Mouse (Mus musculus): ENCODE measurements around the gene Anapc11.
"Not testable (repeated sequence)": the region's sequence is repeated elsewhere in the genome, so short reads cannot be mapped to it uniquely, and the experiment has no call there.

Gene Anapc11

DNA sequence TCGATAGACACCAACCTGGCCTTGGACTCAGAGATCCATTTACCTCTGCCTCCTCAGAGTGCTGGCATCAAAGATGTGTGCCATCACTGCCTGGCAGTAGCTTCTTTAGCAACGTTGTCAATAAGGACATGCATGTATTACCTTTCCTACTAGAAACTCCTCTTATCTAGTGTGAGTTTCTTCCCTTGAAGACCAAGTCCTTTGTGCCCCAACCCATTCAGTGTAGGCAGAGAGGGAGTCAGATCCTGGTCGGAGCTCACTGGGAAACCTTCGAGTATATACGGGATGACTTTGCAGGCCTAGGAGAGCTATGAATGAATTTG is 24.0 kb upstream of the Anapc11 start:
- in situ Hi-C loops (cut with MboI; ENCODE audit: low sequenced_read_pairs) = no loop called here

DNA sequence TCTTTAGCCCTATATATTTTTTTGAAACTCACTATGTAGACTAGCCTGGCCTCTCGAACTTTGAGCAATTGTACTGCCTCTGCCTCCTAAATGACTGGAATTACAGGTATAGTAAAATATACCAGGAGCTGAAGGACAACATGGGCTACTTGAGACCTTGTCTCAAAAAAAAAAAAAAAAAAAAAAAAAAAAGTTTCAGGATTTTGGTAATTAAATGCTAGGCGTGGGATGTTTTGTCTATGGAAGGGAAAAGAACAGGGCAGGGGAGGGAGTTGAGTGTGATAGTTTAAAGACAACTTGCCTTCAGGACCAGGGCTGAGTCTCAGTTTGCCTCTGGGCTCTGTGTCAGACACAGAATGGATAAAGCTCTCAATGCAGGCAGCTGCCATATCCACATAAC is 23.2 kb upstream of the Anapc11 start:
- in situ Hi-C loops (cut with MboI; ENCODE audit: low sequenced_read_pairs) = no loop called here

DNA sequence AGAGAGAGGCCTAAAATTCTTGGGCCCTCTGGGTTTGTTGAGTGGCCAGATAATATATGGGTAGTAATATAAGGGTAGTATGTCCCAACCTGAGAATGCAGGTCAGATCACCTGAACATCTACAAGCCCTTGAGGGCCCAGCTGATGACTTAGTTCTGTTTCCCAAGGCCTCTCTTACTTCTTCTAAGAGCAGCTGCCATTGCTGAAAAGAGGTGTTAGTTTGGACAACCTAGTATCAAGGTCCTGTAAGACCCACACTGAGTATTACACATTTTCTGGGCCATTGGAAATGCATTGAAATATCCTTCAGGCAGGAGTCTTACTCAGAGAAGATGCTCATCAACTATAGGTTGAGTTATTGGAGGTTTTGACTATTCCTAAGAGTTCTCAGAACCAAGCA is 22.3 kb upstream of the Anapc11 start:
- in situ Hi-C loops (cut with MboI; ENCODE audit: low sequenced_read_pairs) = no loop called here

DNA sequence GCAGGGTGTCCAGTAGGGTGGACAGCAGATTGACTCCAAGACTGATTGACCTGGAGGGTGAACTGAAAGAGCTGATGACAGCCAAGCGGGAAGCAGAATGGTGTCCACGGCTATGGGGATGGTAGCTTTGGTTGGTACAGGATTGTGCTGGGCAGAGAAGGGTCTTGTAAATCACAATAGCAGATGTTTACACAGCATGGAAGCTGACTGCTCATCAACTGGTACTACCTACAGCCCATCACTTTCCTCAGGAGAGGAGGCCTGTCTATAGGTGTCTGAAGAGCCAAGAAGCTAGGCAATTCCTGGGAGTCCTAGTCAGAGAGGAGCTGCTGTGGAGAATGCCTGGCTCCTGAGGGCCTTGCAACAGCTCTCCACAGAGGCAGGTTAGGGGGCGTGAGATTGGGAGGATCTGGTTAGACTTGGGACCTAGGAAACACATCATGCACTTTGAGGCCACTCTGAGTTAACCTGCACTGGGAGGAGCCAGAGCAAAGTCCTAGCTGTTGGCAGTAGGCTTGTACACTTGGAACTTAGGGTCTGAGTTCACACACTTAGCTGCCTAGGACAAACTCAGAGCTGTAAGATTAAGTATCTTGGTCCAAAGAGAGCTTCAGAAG is 21.7 kb upstream of the Anapc11 start:
- in situ Hi-C loops (cut with MboI; ENCODE audit: low sequenced_read_pairs) = no loop called here

DNA sequence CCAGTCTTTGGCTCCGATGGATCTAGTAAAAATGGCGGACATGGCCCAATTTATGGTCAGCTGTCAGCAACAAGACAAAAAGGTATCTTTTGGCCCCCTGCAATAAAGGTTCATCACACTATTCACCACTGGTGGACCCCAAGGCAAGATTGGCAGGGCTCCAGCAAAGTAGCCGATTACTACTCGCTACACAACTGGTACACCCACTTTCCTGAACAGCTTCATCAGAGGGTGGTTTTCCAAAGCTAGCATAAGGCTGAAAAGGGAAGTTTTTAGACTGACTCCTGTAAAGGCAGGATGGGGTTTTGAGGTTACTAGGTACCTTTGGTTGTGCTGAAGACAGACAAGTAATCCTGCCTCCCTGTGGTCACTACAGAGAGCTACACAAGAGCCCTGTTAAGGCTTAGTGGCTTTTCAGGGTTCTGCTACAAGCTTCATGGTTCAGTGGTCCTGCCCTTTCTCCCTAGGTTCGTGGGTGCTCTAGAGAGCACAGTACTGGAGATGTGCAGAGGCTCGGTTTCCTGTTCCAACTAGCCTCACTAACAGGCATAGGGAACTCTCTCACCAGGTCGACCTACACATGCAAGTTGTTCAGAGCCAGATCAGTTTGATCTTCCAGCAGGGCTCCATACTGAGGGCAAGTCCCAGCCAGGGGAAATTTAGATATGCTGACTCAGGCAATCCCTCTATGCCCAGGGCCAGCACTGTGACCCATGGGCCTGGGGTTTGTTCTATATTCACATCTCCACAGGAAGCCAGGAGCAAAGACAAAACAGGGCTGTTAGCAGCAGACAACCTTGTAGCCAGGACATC is 20.8 kb upstream of the Anapc11 start:
- in situ Hi-C loops (cut with MboI; ENCODE audit: low sequenced_read_pairs) = no loop called here

DNA sequence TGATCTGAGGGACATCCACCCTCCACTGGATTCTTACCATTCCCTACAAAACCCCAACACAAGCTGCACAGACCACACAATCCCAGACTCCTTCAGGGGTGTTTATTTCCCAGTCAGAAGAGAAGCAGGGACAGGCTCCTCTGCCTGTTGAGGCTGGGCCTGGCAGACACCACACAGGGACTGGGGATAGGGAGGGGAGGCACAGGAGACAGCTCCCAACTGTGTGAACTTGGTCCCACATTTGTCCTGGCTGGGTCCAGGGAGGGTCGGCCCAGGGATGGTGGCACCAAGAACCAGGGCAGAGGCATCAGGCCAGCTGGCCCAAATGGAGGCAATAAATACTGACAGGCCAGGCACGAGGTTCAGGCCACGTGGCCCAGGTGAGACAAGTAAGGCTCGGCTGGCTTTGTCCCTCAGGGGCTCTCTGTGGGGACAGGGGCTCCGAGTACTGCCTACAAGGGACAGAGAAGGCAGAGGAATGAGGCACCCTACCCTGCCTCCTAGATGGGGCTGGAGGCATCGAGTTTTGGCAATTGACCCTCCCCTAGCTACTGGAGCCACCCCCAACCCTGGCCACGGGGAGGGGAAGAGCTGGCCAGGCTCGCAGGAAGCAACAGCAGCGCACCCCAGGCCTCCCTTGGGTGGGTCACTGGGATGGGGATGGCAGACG is 20.1 kb upstream of the Anapc11 start:
- in situ Hi-C loops (cut with MboI; ENCODE audit: low sequenced_read_pairs) = no loop called here

DNA sequence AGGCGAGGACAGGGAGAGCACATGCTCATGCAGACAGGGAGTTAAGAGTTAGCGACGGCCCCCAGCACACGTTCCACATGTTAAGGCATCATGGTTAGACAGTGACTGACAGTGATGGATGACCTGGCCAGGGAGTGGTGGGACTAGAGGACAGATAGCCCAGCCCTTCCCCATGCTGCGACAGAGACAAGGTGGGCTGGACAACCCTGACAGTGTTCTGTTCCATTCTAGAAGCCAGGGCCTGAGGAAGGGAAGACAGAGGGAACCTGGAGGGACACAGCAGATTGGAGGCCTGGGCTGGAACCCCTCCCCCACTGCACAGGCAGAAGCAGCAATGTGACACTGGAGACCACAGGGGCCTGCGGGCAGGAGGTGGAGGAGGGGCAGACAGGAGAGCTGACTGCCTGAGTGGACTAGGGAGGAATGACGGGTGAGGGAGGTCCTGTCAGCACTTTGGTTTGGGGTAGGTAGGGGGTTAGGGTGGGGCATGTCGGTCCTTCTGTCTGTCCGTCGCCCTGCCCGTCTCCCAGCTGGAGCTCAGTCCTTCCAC is 19.5 kb upstream of the Anapc11 start:
- in situ Hi-C loops (cut with MboI; ENCODE audit: low sequenced_read_pairs) = no loop called here

DNA sequence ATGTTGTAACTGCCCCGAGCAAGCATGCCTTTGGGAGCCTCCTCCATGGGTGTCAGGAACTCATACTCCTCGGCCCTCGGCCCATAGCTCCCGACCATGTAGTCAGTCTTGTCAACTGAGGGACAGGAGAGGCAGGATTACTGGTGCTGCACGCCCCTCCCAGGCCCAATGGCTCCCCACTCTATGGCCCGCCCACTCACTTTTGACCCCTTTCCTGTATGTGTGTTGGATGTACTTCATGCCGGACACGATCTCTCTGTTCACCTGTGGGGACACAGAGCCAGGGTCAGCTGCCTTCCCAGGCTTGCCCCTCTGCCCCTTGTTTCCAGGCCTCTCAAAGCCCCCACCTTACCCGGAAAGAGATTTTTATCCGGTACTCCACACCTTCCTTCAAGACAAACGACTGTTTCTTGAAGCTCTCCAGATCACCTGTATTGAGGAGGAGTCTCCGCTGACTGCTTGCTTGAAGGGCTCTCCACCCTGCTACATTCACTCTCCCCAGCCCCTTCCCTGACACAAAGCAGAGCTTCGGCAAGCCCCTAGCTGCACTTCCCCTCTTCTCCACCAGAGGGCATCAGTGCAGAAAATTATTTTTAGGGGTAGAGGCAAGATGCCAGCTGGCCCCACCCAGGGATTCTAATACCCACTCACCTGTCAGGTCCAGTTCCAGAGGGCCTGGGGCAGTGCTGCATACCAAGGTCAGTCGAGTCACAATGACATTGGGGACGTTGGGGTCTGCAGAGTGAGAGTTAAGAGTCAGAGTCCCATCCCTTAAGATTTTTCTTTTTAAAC is 18.7 kb upstream of the Anapc11 start:
- in situ Hi-C loops (cut with MboI; ENCODE audit: low sequenced_read_pairs) = no loop called here

DNA sequence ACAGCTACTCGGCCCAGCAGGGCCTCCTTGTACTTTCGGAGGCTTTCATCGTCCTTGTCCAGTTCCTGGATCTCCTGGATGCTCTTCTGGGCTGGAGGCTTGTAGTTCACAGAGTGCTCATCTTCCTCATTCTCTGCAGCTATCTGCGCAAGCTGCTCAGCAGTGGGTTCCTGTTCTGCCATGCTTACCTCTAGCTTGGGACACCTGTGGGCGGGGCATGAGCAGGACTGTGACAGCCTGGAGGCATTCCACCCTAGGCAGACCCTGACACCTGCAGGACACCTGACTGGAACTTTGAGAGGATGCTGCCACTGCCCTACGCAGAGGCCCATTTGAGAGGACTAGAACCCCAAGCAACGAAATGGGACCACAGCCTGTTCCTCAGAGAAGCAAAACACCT is 18.0 kb upstream of the Anapc11 start:
- in situ Hi-C loops (cut with MboI; ENCODE audit: low sequenced_read_pairs) = no loop called here

DNA sequence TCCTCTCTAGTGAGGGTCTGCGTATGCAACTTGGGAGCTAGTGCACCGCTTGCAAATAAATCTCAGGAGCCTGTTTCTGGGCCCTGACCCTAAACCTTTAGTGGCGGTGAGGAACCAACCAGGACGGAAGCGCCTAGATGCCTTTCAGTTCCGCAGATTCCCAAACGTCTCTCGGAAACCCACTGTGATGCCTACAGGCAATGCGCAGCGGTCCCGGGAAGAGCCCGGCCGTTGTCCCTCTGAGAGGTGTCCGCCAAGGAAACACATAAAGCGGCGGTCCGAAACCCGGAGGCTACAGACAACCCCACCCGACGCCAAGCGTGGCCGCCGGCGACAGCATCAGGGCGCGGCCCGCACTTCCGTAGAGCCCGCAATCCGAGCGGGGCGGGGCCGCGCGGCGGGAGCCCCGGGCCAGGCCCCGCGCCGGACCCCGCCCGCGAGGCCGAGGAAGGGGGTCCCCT is 17.3 kb upstream of the Anapc11 start:
- in situ Hi-C loops (cut with MboI; ENCODE audit: low sequenced_read_pairs) = no loop called here

DNA sequence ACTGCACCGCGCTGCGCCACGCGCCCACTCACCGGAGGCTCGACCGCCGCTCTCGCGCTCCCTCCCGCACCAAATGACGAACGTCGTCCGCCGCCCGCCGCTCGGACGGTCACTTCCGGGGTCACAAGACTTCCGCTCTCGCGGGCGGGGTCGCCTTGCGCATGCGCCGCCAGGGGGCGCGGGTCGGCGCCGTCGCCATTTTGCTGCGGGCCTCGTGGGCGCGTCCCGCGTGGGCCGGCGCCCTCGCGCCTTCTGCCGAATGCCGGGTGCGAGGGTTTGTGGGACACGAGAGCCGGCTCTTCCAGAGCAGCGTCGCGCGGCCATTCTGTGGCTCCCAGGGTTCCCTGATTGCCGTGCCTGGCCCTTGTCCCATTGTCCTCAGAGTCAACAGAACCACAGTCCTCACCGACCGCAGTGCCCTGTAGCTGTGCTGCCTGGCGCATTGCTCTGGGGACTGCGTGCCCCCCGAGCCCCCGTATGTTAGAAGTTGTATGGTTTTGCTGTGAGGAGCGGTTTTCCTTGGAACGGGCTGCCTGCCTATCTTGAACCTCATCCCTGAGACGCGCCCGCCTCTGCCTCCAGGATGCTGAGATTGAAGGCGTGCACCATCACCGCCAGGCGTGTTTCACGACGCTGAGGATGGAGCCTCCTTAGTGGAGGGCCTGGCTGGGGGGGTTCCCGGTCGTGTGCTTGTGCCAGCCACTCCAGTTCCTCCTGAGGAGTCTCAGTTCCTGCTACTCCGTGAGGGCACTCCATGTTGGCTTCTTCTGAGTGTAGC is 16.5 kb upstream of the Anapc11 start, which contains the start of gene Arhgdia:
Gene Arhgdia (minus strand): TSS at position 135 of the 778 bp plus-strand sequence.
- in situ Hi-C loops (cut with MboI; ENCODE audit: low sequenced_read_pairs) = no loop called here

DNA sequence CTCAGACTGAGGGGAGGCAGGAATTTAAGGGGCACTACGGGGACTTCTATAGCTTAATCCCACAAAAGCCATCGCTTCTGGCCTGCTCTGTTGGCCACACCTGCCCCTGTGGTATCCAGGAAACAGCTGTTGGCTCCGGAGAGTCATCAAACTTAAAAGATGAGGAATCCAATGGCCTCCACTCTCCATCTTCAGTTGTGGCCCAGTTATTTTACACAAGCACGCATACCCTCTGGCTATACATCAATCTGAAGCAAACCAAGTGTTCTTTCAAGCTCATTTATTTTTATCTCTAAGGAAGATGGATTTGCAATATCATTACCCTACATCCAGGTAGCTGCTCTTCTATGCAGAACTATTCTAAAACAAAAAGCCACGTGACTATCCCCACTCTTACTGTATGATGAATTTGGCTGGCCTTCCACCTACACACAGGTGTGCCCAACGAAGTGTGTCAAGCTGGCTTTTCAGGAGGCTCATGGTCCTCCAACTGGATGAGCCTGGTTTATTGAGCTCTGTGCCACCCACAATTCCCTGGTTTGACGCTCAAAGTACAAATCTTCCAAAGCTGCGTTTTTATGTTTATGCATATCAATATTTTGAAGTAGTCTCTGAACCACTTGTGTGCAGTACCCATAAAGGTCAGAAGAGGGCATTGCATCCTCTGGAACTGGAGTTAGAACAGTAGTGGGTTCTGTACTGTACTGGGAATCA is 15.8 kb upstream of the Anapc11 start:
- in situ Hi-C loops (cut with MboI; ENCODE audit: low sequenced_read_pairs) = no loop called here

DNA sequence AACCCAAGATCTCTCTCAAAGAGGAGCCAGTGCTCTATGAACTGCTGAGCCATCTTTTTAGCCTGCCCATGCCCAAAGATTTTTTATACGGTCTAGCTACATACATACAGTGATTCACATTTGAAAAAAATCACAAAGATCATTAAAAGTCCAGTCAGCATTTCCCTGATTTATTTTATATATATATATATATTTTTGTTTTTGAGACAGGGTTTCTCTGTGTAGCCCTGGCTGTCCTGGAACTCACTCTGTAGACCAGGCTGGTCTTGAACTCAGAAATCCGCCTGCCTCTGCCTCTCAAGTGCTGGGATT is 15.3 kb upstream of the Anapc11 start:
- in situ Hi-C loops (cut with MboI; ENCODE audit: low sequenced_read_pairs) = not testable (repeated sequence)

DNA sequence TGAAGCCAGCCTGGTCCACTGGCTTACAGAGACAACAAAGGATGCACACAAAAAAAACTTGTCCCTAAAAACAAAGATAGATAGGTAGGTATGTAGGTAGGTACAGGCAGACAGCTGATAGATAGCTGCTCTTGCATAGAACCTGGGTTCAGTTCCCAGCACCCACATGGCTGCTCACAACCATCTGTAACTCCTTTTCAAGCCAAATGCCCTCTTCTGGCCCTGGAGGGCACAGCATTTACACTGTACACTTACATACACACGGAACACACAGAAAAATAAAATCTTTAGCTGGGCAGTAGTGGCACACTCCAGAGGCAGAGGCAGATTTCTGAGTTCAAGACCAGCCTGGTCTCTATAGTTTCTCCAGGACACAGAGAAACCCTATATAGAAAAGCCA is 14.3 kb upstream of the Anapc11 start:
- in situ Hi-C loops (cut with MboI; ENCODE audit: low sequenced_read_pairs) = no loop called here

DNA sequence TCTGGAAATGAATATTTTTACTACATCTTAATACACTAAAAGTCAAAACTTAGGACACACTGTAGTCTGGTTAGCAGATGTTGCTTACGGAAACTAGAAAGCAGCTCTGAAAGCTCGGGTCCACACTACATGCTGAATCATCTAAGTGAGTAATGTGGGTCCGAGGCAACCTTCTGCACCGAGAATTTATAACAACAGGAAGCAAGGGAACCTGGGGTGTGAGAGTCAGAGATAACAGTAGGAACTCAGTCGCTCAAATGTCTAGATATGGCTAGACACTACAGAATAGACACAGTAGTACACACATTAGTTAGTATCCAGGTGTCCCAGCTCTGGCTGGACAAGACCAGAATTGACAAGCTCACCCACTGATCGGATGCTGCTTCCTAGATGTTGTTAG is 9.7 kb upstream of the Anapc11 start:
- in situ Hi-C loops (cut with MboI; ENCODE audit: low sequenced_read_pairs) = no loop called here

DNA sequence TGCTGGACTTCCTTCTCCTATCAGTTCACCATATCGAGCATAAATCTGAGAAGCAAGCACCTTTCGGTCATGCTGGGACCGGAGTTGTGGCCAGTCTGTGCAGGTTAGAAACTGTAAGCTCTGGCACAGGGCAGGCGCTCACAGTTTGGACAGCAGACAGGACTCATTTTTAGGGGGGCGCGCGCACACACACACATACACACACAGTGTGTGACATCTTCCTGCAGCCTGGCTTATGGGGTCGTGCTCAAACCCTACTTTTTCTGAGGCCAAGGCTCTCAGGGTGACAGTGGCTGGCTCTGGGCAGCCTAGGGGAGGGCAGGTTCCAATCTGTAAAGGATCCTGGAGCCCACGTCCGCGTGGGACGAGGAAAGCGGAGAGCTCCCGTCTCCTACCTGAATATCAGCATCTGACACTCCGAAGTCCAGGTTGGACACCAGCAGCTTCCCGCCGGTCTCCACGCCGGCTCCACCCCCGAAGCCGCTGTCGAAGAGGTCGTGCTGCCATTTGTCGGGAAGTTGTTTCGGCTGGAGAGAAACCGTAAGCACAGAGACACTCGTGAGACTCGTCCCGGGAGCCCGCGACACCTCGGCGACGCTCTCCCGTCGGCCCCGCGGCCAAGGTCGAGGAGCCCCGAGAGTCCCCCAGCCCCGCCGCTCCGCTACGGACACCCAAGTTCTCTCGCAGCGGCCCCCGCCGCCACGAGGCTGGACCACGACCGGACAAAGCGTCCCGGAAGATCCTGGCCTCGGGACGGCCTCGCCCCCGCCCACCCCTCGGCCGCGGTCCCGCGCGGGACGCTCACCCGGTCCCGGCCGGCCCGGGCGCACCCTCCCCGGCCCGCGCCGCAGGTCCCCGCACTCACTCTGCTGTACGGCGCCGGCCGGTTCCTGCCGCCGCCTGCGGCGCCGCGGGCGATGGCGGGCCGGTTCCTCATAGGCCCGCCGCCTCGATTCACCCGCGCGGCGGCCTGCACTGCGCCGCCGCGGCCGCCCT is 683 bp upstream of the Anapc11 start:
- in situ Hi-C loops (cut with MboI; ENCODE audit: low sequenced_read_pairs) = no loop called here

DNA sequence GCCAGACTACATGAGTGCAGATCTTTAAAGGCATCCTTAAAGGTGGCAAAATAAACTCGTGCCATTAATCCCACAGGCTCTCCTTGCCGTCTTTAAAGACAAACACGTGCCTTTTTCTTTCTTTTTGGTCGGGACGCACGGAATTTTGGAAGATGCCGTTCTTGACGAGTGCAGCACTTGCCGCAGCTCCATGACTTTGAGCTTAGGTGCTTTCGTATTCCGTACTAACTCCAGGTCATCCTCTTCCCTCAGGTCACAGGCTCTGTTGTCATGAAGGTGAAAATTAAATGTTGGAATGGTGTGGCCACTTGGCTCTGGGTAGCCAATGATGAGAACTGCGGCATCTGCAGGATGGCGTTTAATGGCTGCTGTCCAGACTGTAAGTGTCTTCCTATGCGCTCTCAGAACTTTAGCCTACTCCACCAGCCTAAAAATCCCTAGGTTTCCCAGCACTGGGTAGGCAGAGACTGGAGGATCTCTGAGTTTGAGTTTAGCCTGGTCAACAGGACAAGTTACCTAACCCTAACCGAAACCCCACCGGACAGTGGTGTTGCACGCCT is 849 bp downstream of the Anapc11 start:
- in situ Hi-C loops (cut with MboI; ENCODE audit: low sequenced_read_pairs) = no loop called here

DNA sequence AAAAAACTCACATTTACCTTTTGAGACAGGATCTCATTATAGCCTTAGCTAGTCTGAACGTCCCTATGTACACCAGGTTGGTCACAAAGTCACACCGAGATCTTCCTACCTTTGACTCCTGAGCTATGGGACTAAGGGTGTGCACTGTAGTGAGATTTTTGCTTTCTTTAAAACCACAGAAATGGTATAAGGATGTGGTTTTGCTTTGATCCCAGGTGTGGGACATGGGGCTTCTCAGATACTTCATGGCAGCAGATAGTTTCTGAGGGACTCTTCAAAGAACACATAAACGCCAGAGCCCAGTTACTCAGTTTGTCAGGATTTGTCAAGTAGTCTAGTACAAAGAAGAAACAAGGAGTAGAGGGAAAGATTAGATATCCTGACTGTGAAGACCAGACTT is 2.5 kb downstream of the Anapc11 start:
- in situ Hi-C loops (cut with MboI; ENCODE audit: low sequenced_read_pairs) = no loop called here
